Mouse (Mus musculus) limb, embryonic 12.5 days (tissue): ENCODE results near the gene Gm49320. TPM values are rescaled to one million over a fixed set of nuclear protein-coding genes. Genes with fewer than 3 reads are reported as not detected.

Experiments used
- ATAC-seq: fragments of 200-750 bp; cut with Nextera tagmentation; 2 replicates; pipeline ENCODE4 v1.8.0; 2017; ENCODE audit warnings: low read depth, moderate TSS enrichment; ENCODE audit not compliant: insufficient number of reproducible peaks, insufficient read depth, low FRiP score, low TSS enrichment
- H3K27ac ChIP-seq: fragments of 300-500 bp; sonication (generic); 2 replicates; pipeline ENCODE4 v1.5.1; 2016; ENCODE audit warnings: mild to moderate bottlenecking, moderate library complexity
- H3K27me3 ChIP-seq: fragments of 300-500 bp; sonication (generic); 2 replicates; pipeline ENCODE4 v1.6.1; 2016; ENCODE audit warnings: mild to moderate bottlenecking, moderate library complexity
- H3K36me3 ChIP-seq: fragments of 300-500 bp; sonication (generic); 2 replicates; pipeline ENCODE4 v1.6.1; 2016; ENCODE audit warnings: mild to moderate bottlenecking, moderate library complexity
- H3K4me1 ChIP-seq: fragments of 300-500 bp; sonication (generic); replicated peaks from 2 replicates; pipeline ENCODE4 v1.6.1; 2016
- H3K4me2 ChIP-seq: fragments of 300-500 bp; sonication (generic); 2 replicates; pipeline ENCODE4 v1.6.1; 2016; ENCODE audit warnings: mild to moderate bottlenecking, moderate library complexity
- H3K4me3 ChIP-seq: fragments of 300-500 bp; sonication (generic); replicated peaks from 2 replicates; pipeline ENCODE4 v1.5.1; 2016; ENCODE audit warnings: mild to moderate bottlenecking
- H3K9ac ChIP-seq: fragments of 300-500 bp; sonication (generic); replicated peaks from 2 replicates; pipeline ENCODE4 v1.6.1; 2016; ENCODE audit warnings: mild to moderate bottlenecking, moderate library complexity
- H3K9me3 ChIP-seq: fragments of 300-500 bp; sonication (generic); 2 replicates; pipeline ENCODE4 v1.6.1; 2016; ENCODE audit warnings: mild to moderate bottlenecking, moderate library complexity
- WGBS: fragments of 180-500 bp; shearing (Covaris S2); methylation state at CpG from one replicate; pipeline ENCODE4 v1.1.7; 2016; 5-methylcytosine and 5-hydroxymethylcytosine counted together
- polyA plus RNA-seq: library from polyadenylated mRNA; unstranded; fragments of >200 nt; fragmentation: Nextera tagmentation; extraction: Ambion mirVana; gene quantifications from 2 replicates; pipeline ENCODE4 v1.2.1, GENCODE M21; 2016

Gm49320 gene
- polyA plus RNA-seq, 1 experiment from 2014 or later = 1.0 TPM

GRCm38 (mm10) chr8:4211097-4211496 is 27.6 kb upstream of the Gm49320 start:
- Histone ChIP-seq H3K4me1 (peaks cover 33% of the 10 kb centered on the region), H3K27me3 (peaks cover 74% of the 10 kb centered on the region)

GRCm38 (mm10) chr8:4212809-4213209 is 25.9 kb upstream of the Gm49320 start:
- Histone ChIP-seq H3K9me3 (0 out of 2 replicates have a peak, but pooled peaks cover 5% of the 10 kb centered on the region), H3K36me3 (0 out of 2 replicates have a peak, but pooled peaks cover 9% of the 10 kb centered on the region), H3K27me3 (peaks cover 74% of the 10 kb centered on the region), H3K27ac (no peak overlapping the region), H3K4me3 (peak overlapping the region; percentile 46), H3K9ac (peak overlapping the region; percentile 57; the same call in 1 of the 2 replicates), H3K4me1 (peaks cover 38% of the 10 kb centered on the region), H3K4me2 (peak overlapping the region; percentile 91)
- WGBS = under 1% methylated on average over 25 of the region's 25 CpGs
- ATAC-seq = peak; percentile 21

More at GRCm38 (mm10) chr8:4211097-4211496, 27.6 kb upstream of the Gm49320 start:
- H3K9me3 ChIP-seq = 0 out of 2 replicates have a peak, but pooled peaks cover 5% of the 10 kb centered on the region
- no peak overlapping the region for H3K4me2 ChIP-seq
- WGBS = 85% methylated on average over 6 of the region's 6 CpGs
- H3K36me3 ChIP-seq = 0 out of 2 replicates have a peak, but pooled peaks cover 9% of the 10 kb centered on the region
- no peak for ATAC-seq
- no peak overlapping the region for H3K27ac ChIP-seq
- no peak overlapping the region for H3K4me3 ChIP-seq
- no peak overlapping the region for H3K9ac ChIP-seq

- Histone ChIP-seq H3K27me3 (peaks cover 74% of the 10 kb centered on the region), H3K9ac (peak overlapping the region; percentile 57), H3K9me3 (0 out of 2 replicates have a peak, but pooled peaks cover 5% of the 10 kb centered on the region), H3K4me3 (peak overlapping the region; percentile 46), H3K4me1 (peaks cover 38% of the 10 kb centered on the region), H3K27ac (no peak overlapping the region), H3K36me3 (0 out of 2 replicates have a peak, but pooled peaks cover 9% of the 10 kb centered on the region), H3K4me2 (peak overlapping the region; percentile 91)
- WGBS = under 1% methylated on average over 18 of the region's 18 CpGs
- ATAC-seq = peak; percentile 71
Observed at GRCm38 (mm10) chr8:4213210-4214005, 25.3 kb upstream of the Gm49320 start.

GRCm38 (mm10) chr8:4214006-4214980 is 24.4 kb upstream of the Gm49320 start:
- H3K4me3 ChIP-seq = peak overlapping the region; percentile 46
- H3K36me3 ChIP-seq = 0 out of 2 replicates have a peak, but pooled peaks cover 9% of the 10 kb centered on the region
- peaks cover 72% of the 10 kb centered on the region for H3K27me3 ChIP-seq
- WGBS = 8% methylated on average over 33 of the region's 33 CpGs
- H3K4me2 ChIP-seq = peak overlapping the region; percentile 91
- H3K4me1 ChIP-seq = peaks cover 38% of the 10 kb centered on the region
- H3K9ac ChIP-seq = peak overlapping the region; percentile 44; the same call in 1 of the 2 replicates
- 0 out of 2 replicates have a peak, but pooled peaks cover 2% of the 10 kb centered on the region for H3K9me3 ChIP-seq
- no peak overlapping the region for H3K27ac ChIP-seq
- ATAC-seq = peak; percentile 34; the same call in 1 of the 2 replicates

- ATAC-seq = no peak
- Histone ChIP-seq H3K9ac (peak overlapping the region; percentile 64; the same call in 1 of the 2 replicates), H3K36me3 (no peaks in the 10 kb centered on the region), H3K4me3 (peak overlapping the region; percentile 53), H3K4me1 (peaks cover 38% of the 10 kb centered on the region), H3K27me3 (peaks cover 69% of the 10 kb centered on the region), H3K4me2 (peak overlapping the region; percentile 91), H3K9me3 (no peaks in the 10 kb centered on the region), H3K27ac (no peak overlapping the region)
- 6% methylated on average over 18 of the region's 18 CpGs for WGBS
Observed at GRCm38 (mm10) chr8:4216296-4216695, 22.4 kb upstream of the Gm49320 start.

GRCm38 (mm10) chr8:4216791-4217621 is 21.7 kb upstream of the Gm49320 start, which contains the start of gene Prr36:
Gene Prr36, minus strand, starts transcription at chr8:4217459.
- peak within 1 kb of the TSS; percentile 53 for H3K4me3 ChIP-seq
- H3K9ac ChIP-seq = peak within 1 kb of the TSS; percentile 64
- peak within 1 kb of the TSS; percentile 91 for H3K4me2 ChIP-seq
- no peaks in the 10 kb centered on the region for H3K9me3 ChIP-seq
- peaks cover 38% of the 10 kb centered on the region for H3K4me1 ChIP-seq
- no peaks in the 10 kb centered on the region for H3K36me3 ChIP-seq
- H3K27me3 ChIP-seq = peaks cover 67% of the 10 kb centered on the region
- H3K27ac ChIP-seq = no peak within 1 kb of the TSS
- peak; percentile 14; the same call in 1 of the 2 replicates for ATAC-seq
- 1% methylated on average over 44 of the region's 44 CpGs for WGBS

GRCm38 (mm10) chr8:4219617-4220016 is 19.0 kb upstream of the Gm49320 start:
- no peaks in the 10 kb centered on the region for H3K9me3 ChIP-seq
- peaks cover 19% of the 10 kb centered on the region for H3K4me1 ChIP-seq
- H3K4me2 ChIP-seq = no peak overlapping the region
- WGBS = 75% methylated on average over 3 of the region's 3 CpGs
- peaks cover 53% of the 10 kb centered on the region for H3K27me3 ChIP-seq
- no peak overlapping the region for H3K9ac ChIP-seq
- H3K27ac ChIP-seq = no peak overlapping the region
- H3K4me3 ChIP-seq = no peak overlapping the region
- no peak for ATAC-seq
- no peaks in the 10 kb centered on the region for H3K36me3 ChIP-seq

- H3K27me3 ChIP-seq = peaks cover 48% of the 10 kb centered on the region
- no peak overlapping the region for H3K27ac ChIP-seq
- peaks cover 11% of the 10 kb centered on the region for H3K4me1 ChIP-seq
- no peak for ATAC-seq
- no peak overlapping the region for H3K9ac ChIP-seq
- H3K36me3 ChIP-seq = no peaks in the 10 kb centered on the region
- no peak overlapping the region for H3K4me3 ChIP-seq
- no peaks in the 10 kb centered on the region for H3K9me3 ChIP-seq
- no peak overlapping the region for H3K4me2 ChIP-seq
Observed at GRCm38 (mm10) chr8:4222059-4222458, 16.6 kb upstream of the Gm49320 start.

GRCm38 (mm10) chr8:4226323-4226722 is 12.3 kb upstream of the Gm49320 start:
- WGBS = 22% methylated on average over 4 of the region's 4 CpGs

More at GRCm38 (mm10) chr8:4226323-4226722, 12.3 kb upstream of the Gm49320 start:
- peak overlapping the region; percentile 58 for H3K4me2 ChIP-seq
- 0 out of 2 replicates have a peak, but pooled peaks have one; percentile 12 for ATAC-seq
- H3K9ac ChIP-seq = no peak overlapping the region; the same call in 1 of the 2 replicates
- no peaks in the 10 kb centered on the region for H3K9me3 ChIP-seq
- H3K4me3 ChIP-seq = peak overlapping the region; percentile 35
- H3K4me1 ChIP-seq = peaks cover 6% of the 10 kb centered on the region
- H3K36me3 ChIP-seq = no peaks in the 10 kb centered on the region
- no peak overlapping the region for H3K27ac ChIP-seq
- H3K27me3 ChIP-seq = peaks cover 42% of the 10 kb centered on the region
